Mouse (Mus musculus) liver, postnatal 0 days (tissue): ENCODE results near the gene Zfp712. TPM values are rescaled to one million over a fixed set of nuclear protein-coding genes. Genes with fewer than 3 reads are reported as not detected.

ENCODE experiments used
- ATAC-seq: fragments of 200-750 bp; cut with Nextera tagmentation; 2 replicates; pipeline ENCODE4 v1.8.0; 2017; ENCODE audit warnings: mild to moderate bottlenecking, moderate library complexity
- DNase-seq: peaks from one replicate; pipeline ENCODE4 v3.0.0-alpha.2; 2016
- H3K27ac ChIP-seq: fragments of 300-500 bp; sonication (generic); 2 replicates; pipeline ENCODE4 v1.5.1; 2014; ENCODE audit warnings: antibody characterized with exemption, moderate library complexity, mild to moderate bottlenecking, low read depth
- H3K27me3 ChIP-seq: fragments of 300-500 bp; sonication (generic); 2 replicates; pipeline ENCODE4 v1.6.1; 2014; ENCODE audit warnings: low read length, control low read depth, mixed read lengths; ENCODE audit not compliant: insufficient read depth
- H3K36me3 ChIP-seq: fragments of 300-500 bp; sonication (generic); replicated peaks from 2 replicates; pipeline ENCODE4 v1.6.1; 2014; ENCODE audit warnings: mild to moderate bottlenecking, control low read depth, low read length, moderate library complexity, mixed read lengths; ENCODE audit not compliant: insufficient read depth
- H3K4me1 ChIP-seq: fragments of 300-500 bp; sonication (generic); 2 replicates; pipeline ENCODE4 v1.6.1; 2014; ENCODE audit warnings: antibody characterized with exemption, mild to moderate bottlenecking, control low read depth; ENCODE audit not compliant: insufficient read depth
- H3K4me2 ChIP-seq: fragments of 300-500 bp; sonication (generic); 2 replicates; pipeline ENCODE4 v1.6.1; 2014; ENCODE audit warnings: low read depth, mild to moderate bottlenecking, low read length, moderate library complexity, mixed read lengths
- H3K4me3 ChIP-seq: fragments of 300-500 bp; sonication (generic); 2 replicates; pipeline ENCODE4 v1.5.1; 2014; ENCODE audit warnings: low read depth, low read length
- H3K9ac ChIP-seq: fragments of 300-500 bp; sonication (generic); replicated peaks from 2 replicates; pipeline ENCODE4 v1.6.1; 2014; ENCODE audit warnings: mild to moderate bottlenecking, moderate library complexity
- H3K9me3 ChIP-seq: fragments of 300-500 bp; sonication (generic); 2 replicates; pipeline ENCODE4 v1.6.1; 2016; ENCODE audit warnings: mild to moderate bottlenecking, control low read depth, low read length, mixed read lengths
- CTCF ChIP-seq: sonication (generic); IDR thresholded peaks from 2 replicates; pipeline ENCODE4 v1.5.1; 2016; ENCODE audit warnings: antibody characterized with exemption, low read depth
- EP300 ChIP-seq: IDR thresholded peaks from 2 replicates; pipeline ENCODE4 v1.6.1; 2016; ENCODE audit warnings: antibody characterized with exemption, low read depth, mild to moderate bottlenecking
- WGBS: fragments of 180-500 bp; shearing (Covaris S2); extraction: QIAGEN DNeasy Blood & Tissue Kit; methylation state at CpG from one replicate; pipeline ENCODE4 v1.1.7; 2014; ENCODE audit not compliant: insufficient replicate concordance; 5-methylcytosine and 5-hydroxymethylcytosine counted together
- polyA plus RNA-seq: library from polyadenylated mRNA; unstranded; fragments of >200 nt; fragmentation: Nextera tagmentation; extraction: Ambion mirVana; gene quantifications from 2 replicates; pipeline ENCODE4 v1.2.1, GENCODE M21; 2015

Zfp712 gene
- polyA plus RNA-seq, result 0.41 and 0.59 TPM in 2 replicates

- no peaks in the 10 kb centered on the region for H3K9me3 ChIP-seq
- peak within 1 kb of the TSS; percentile 70 for H3K9ac ChIP-seq
- ATAC-seq, result peak; percentile 98
- no peaks in the 10 kb centered on the region for H3K27me3 ChIP-seq
- peak within 1 kb of the TSS; percentile 83 for H3K4me3 ChIP-seq
- no peak for TF ChIP-seq CTCF
- TF ChIP-seq EP300, result 0 out of 2 replicates have a peak, but pooled peaks have one; percentile 9
- peaks cover 5% of the 10 kb centered on the region; the same call in 1 of the 2 replicates for H3K4me1 ChIP-seq
- DNase-seq, result peak; percentile 90
- peak within 1 kb of the TSS; percentile 90 for H3K4me2 ChIP-seq
- peak within 1 kb of the TSS; percentile 90 for H3K27ac ChIP-seq
- H3K36me3 ChIP-seq, result no peaks in the 10 kb centered on the region
- under 1% methylated on average over 27 of the region's 27 CpGs for WGBS
These were observed at the start of gene Zfp712 for GRCm38 (mm10) chr13:67060786-67061358. Gene Zfp712, minus strand, starts transcription at chr13:67061170.

GRCm38 (mm10) chr13:67108821-67109206 lies 47.8 kb upstream of the Zfp712 start:
- H3K9ac ChIP-seq, result no peak overlapping the region; the same call in 1 of the 2 replicates

GRCm38 (mm10) chr13:67108194-67108820 lies 47.3 kb upstream of the Zfp712 start, which contains the start of gene Gm28557:
Gene Gm28557, minus strand, starts transcription at chr13:67108604.
- Histone ChIP-seq H3K4me2 (peak within 1 kb of the TSS; percentile 90), H3K27me3 (no peaks in the 10 kb centered on the region), H3K9me3 (no peaks in the 10 kb centered on the region), H3K9ac (peak within 1 kb of the TSS; percentile 70), H3K27ac (peak within 1 kb of the TSS; percentile 88), H3K4me1 (peaks cover 10% of the 10 kb centered on the region), H3K4me3 (peak within 1 kb of the TSS; percentile 71), H3K36me3 (no peaks in the 10 kb centered on the region)
- DNase-seq, result peak; percentile 88
- under 1% methylated on average over 17 of the region's 17 CpGs for WGBS
- peak; percentile 98 for ATAC-seq
- peak; percentile 19; the same call in 1 of the 2 replicates for TF ChIP-seq EP300
- peak; percentile 95 for TF ChIP-seq CTCF

More at GRCm38 (mm10) chr13:67108821-67109206, 47.8 kb upstream of the Zfp712 start:
- Histone ChIP-seq H3K4me2 (peak overlapping the region; percentile 90), H3K36me3 (no peaks in the 10 kb centered on the region), H3K27me3 (no peaks in the 10 kb centered on the region), H3K9me3 (no peaks in the 10 kb centered on the region), H3K4me3 (peak overlapping the region; percentile 71), H3K4me1 (peaks cover 10% of the 10 kb centered on the region), H3K27ac (no peak overlapping the region)
- DNase-seq (peak; percentile 55), ATAC-seq (peak; percentile 68)
- WGBS, result 5% methylated on average over 9 of the region's 9 CpGs
- TF ChIP-seq EP300, result no peak
- TF ChIP-seq CTCF, result no peak

GRCm38 (mm10) chr13:67107681-67108080 lies 46.7 kb upstream of the Zfp712 start:
- peak overlapping the region; percentile 70 for H3K9ac ChIP-seq
- H3K36me3 ChIP-seq, result no peaks in the 10 kb centered on the region
- ATAC-seq, result no peak
- WGBS, result 57% methylated on average over 9 of the region's 9 CpGs
- no peaks in the 10 kb centered on the region for H3K9me3 ChIP-seq
- TF ChIP-seq CTCF (no peak), EP300 (no peak)
- H3K4me2 ChIP-seq, result peak overlapping the region; percentile 90
- H3K4me1 ChIP-seq, result peaks cover 10% of the 10 kb centered on the region
- no peaks in the 10 kb centered on the region for H3K27me3 ChIP-seq
- peak overlapping the region; percentile 88 for H3K27ac ChIP-seq
- DNase-seq, result no peak
- H3K4me3 ChIP-seq, result peak overlapping the region; percentile 71

GRCm38 (mm10) chr13:67097876-67098275 lies 36.9 kb upstream of the Zfp712 start, which contains the start of gene Zfp708:
Gene Zfp708, minus strand, starts transcription at chr13:67097976.
- H3K9ac ChIP-seq, result no peak within 1 kb of the TSS
- peaks cover 11% of the 10 kb centered on the region for H3K36me3 ChIP-seq
- no peaks in the 10 kb centered on the region for H3K27me3 ChIP-seq
- ATAC-seq, result no peak
- no peak for DNase-seq
- no peak within 1 kb of the TSS for H3K4me2 ChIP-seq
- no peak within 1 kb of the TSS for H3K4me3 ChIP-seq
- no peak within 1 kb of the TSS for H3K27ac ChIP-seq
- TF ChIP-seq EP300, result no peak
- TF ChIP-seq CTCF, result no peak
- H3K4me1 ChIP-seq, result no peaks in the 10 kb centered on the region
- 90% methylated on average over 10 of the region's 10 CpGs for WGBS
- H3K9me3 ChIP-seq, result no peaks in the 10 kb centered on the region

- H3K27me3 ChIP-seq, result no peaks in the 10 kb centered on the region
- WGBS, result 50% methylated on average over 1 of the region's 1 CpGs
- DNase-seq (no peak), ATAC-seq (no peak)
- H3K4me3 ChIP-seq, result no peak overlapping the region
- no peaks in the 10 kb centered on the region for H3K4me1 ChIP-seq
- no peak overlapping the region for H3K9ac ChIP-seq
- no peak for TF ChIP-seq EP300
- no peak for TF ChIP-seq CTCF
- no peaks in the 10 kb centered on the region for H3K9me3 ChIP-seq
- no peak overlapping the region for H3K4me2 ChIP-seq
- 0 out of 2 replicates have a peak, but pooled peaks cover 4% of the 10 kb centered on the region for H3K36me3 ChIP-seq
- no peak overlapping the region for H3K27ac ChIP-seq
These were observed 29.2 kb upstream of the Zfp712 start for GRCm38 (mm10) chr13:67090154-67090553.
